Mouse (Mus musculus) kidney, embryonic 16.5 days (tissue): Measurements from ENCODE around the gene Angptl1. TPM values are rescaled to one million over a fixed set of nuclear protein-coding genes. Genes with fewer than 3 reads are reported as not detected.

Experiments
- ATAC-seq: fragments of 200-750 bp; cut with Nextera tagmentation; 2 replicates; pipeline ENCODE4 v1.8.0; 2017; ENCODE audit warnings: moderate TSS enrichment; ENCODE audit not compliant: low FRiP score, low TSS enrichment
- H3K27ac ChIP-seq: fragments of 300-500 bp; sonication (generic); 2 replicates; pipeline ENCODE4 v1.5.1; 2014; ENCODE audit warnings: low read length
- H3K27me3 ChIP-seq: fragments of 300-500 bp; sonication (generic); 2 replicates; pipeline ENCODE4 v1.6.1; 2014; ENCODE audit warnings: low read length, control low read depth, mixed read lengths; ENCODE audit not compliant: insufficient read depth
- H3K36me3 ChIP-seq: fragments of 300-500 bp; sonication (generic); 2 replicates; pipeline ENCODE4 v1.6.1; 2014; ENCODE audit warnings: low read length, control low read depth, mixed read lengths; ENCODE audit not compliant: insufficient read depth
- H3K4me1 ChIP-seq: fragments of 300-500 bp; sonication (generic); 2 replicates; pipeline ENCODE4 v1.6.1; 2014; ENCODE audit warnings: low read length, control low read depth, mixed read lengths; ENCODE audit not compliant: insufficient read depth
- H3K4me2 ChIP-seq: fragments of 300-500 bp; sonication (generic); replicated peaks from 2 replicates; pipeline ENCODE4 v1.6.1; 2014; ENCODE audit warnings: low read depth, low read length
- H3K4me3 ChIP-seq: fragments of 300-500 bp; sonication (generic); 2 replicates; pipeline ENCODE4 v1.5.1; 2014; ENCODE audit warnings: mild to moderate bottlenecking, low read length
- H3K9ac ChIP-seq: fragments of 300-500 bp; sonication (generic); replicated peaks from 2 replicates; pipeline ENCODE4 v1.6.1; 2014; ENCODE audit warnings: low read length
- H3K9me3 ChIP-seq: fragments of 300-500 bp; sonication (generic); 2 replicates; pipeline ENCODE4 v1.6.1; 2016; ENCODE audit warnings: low read length, control low read depth
- WGBS: fragments of 180-500 bp; shearing (Covaris S2); extraction: QIAGEN DNeasy Blood & Tissue Kit; methylation state at CpG from one replicate; pipeline ENCODE4 v1.1.7; 2014; 5-methylcytosine and 5-hydroxymethylcytosine counted together
- polyA plus RNA-seq: library from polyadenylated mRNA; unstranded; fragments of >200 nt; fragmentation: Nextera tagmentation; extraction: Ambion mirVana; gene quantifications from 2 replicates; pipeline ENCODE4 v1.2.1, GENCODE M21; 2015

Angptl1 gene
- polyA plus RNA-seq, 1 experiment from 2014 or later = 2.1 TPM

DNA sequence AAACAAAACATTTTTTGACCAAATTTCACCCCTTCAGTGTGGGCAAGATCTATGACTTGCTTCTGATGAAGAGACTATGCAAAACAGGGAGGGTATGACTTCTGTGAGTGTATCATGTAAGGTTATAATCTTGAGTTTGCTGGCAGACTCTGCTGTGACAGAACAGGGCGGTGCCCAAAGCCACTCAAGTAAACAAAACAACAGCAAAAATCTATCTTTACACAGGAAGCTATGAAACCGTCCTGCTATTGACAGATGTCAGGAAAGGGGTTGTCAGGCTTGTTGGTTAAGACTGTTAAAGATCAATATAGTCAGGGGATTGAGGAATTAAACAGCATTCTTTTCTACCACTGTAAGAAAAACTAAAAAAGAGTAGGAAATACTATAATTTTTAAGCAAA lies 67.3 kb downstream of the Angptl1 start:
- H3K9ac ChIP-seq = no peak overlapping the region
- WGBS = 73% methylated on average over 2 of the region's 2 CpGs
- 0 out of 2 replicates have a peak, but pooled peaks cover 7% of the 10 kb centered on the region for H3K36me3 ChIP-seq
- no peak overlapping the region for H3K4me2 ChIP-seq
- H3K27ac ChIP-seq = no peak overlapping the region
- ATAC-seq = no peak
- no peak overlapping the region for H3K4me3 ChIP-seq
- H3K4me1 ChIP-seq = no peaks in the 10 kb centered on the region
- no peaks in the 10 kb centered on the region for H3K27me3 ChIP-seq
- no peaks in the 10 kb centered on the region for H3K9me3 ChIP-seq

DNA sequence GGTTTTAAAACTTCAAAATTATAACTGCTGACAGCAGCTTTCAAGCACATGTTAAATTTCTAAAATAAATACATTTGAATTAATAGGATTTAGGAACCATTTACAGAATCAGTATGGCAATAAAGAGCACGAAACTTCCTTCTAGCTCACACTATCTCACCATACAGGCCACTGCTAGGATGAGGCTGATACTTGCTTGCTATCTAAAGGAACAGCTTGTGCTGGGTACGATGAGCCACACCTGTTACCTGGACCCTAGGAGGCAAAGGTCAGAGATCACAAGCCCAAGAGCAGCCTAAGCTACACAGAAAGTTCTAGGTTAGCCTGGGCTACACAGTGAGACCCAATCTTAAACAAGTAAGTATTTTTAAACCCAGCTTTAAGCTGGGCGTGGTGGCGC lies 70.9 kb downstream of the Angptl1 start:
- 94% methylated on average over 4 of the region's 4 CpGs for WGBS
- H3K27me3 ChIP-seq = no peaks in the 10 kb centered on the region
- no peak overlapping the region for H3K9ac ChIP-seq
- no peak for ATAC-seq
- no peak overlapping the region for H3K4me3 ChIP-seq
- no peak overlapping the region for H3K4me2 ChIP-seq
- H3K36me3 ChIP-seq = 0 out of 2 replicates have a peak, but pooled peaks cover 7% of the 10 kb centered on the region
- no peaks in the 10 kb centered on the region for H3K9me3 ChIP-seq
- H3K4me1 ChIP-seq = no peaks in the 10 kb centered on the region
- H3K27ac ChIP-seq = no peak overlapping the region

DNA sequence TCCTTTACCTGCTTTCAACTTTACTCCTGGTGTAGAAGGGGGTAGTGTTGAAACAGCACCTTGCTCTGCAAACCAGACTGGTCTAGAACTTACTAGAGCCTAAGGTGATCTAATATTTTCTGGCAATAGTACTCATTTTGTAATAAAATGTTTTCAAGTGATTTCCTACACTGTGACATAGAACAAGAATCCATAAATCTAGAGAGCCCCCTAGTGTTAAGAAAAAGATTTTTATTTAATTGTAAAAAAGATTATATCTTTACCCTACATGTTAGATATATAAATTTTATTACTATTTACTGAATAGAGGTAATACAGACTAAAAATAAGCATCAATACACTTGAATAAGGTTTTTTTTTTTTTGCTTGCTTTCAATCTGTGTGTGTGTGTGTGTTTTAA lies 71.5 kb downstream of the Angptl1 start:
- Histone ChIP-seq H3K27me3 (no peaks in the 10 kb centered on the region), H3K4me3 (no peak overlapping the region), H3K9me3 (no peaks in the 10 kb centered on the region), H3K4me1 (no peaks in the 10 kb centered on the region), H3K36me3 (0 out of 2 replicates have a peak, but pooled peaks cover 7% of the 10 kb centered on the region), H3K4me2 (no peak overlapping the region), H3K27ac (no peak overlapping the region), H3K9ac (no peak overlapping the region)
- ATAC-seq = no peak

Other genes with a start within 250 kb of the Angptl1 start
- gene Tor3a, start 164.2 kb upstream of the Angptl1 start, polyA plus RNA-seq = 19.5 and 19.6 TPM in 2 replicates
- gene Fam20b, start 119.5 kb upstream of the Angptl1 start, polyA plus RNA-seq = 29.8 and 36.6 TPM in 2 replicates
- gene Ralgps2, start 101.1 kb downstream of the Angptl1 start, polyA plus RNA-seq = 59.0 and 59.3 TPM in 2 replicates